Mouse (Mus musculus): Measurements from ENCODE around the gene Tha1. TPM values are rescaled to one million over a fixed set of nuclear protein-coding genes. Genes with fewer than 3 reads are reported as not detected.

Tha1 gene
- polyA plus RNA-seq, 2 experiments from 2014 or later: 8.5 to 10.0 TPM

DNA sequence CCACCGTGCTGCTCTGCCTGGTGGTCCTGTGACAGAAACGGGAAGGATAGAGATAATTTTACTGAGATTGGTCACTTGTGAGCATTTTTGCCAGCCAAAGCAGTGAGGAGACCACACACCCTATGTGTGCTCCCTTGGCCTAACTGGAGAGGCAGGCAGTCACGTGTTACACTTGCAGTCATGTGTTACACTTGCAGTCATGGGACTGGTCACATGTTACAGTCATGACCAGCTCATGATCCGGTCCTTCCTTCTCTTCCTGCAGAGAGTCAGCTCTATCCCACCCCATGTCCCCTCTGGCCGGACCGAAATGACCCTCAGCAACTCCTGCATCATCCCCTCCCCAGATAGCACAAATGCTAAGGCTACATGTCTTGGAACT lies 7.7 kb upstream of the Tha1 start:
- no peak for ATAC-seq

DNA sequence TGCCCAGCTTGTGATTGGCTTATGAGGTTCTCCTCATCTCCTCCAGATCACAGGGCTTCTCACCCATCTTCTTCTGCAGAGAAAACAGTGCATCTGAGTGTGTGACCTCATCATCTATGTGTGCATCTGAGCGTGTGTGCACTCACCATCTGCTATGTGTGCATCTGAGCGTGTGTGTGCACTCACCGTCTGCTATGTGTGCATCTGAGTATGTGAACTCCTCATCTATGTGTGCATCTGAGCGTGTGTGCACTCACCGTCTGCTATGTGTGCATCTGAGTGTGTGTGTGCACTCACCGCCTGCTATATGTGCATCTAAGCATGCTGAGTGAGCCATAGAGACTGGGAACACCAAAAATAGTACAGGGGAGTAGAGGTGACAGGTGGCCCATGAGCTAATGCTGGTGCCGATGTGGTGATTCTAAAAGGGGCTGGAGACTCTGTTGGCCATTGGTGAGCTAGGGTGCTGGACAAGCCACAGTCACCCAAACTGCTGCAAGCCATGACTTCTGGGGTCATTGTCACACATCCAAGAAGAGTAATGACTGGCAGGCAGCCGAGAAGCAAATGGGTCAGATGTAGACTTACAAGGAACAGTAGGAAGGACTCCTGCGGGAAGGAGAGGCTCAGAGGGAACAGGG lies 7.2 kb upstream of the Tha1 start:
- no peak for ATAC-seq

DNA sequence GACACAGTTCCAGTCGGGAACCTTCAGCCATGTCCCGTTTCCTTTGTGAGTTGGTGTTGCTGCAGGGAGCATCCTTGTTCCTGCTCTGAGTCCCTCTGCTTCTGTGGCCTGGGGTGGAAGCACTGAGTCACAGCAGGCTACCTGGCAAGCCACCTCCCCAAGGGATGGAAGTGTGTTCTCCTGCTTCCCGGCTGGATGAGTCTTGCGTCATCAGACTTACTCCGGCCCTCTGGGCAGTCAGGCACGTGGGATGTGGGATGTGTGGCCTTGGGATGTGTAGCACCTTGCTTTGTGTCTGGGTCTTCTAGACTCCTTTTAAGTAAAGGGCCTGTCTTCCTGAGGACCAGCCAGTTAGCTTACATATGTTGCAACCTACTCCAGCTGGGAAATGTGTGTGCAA lies 6.4 kb upstream of the Tha1 start:
- ATAC-seq: no peak

DNA sequence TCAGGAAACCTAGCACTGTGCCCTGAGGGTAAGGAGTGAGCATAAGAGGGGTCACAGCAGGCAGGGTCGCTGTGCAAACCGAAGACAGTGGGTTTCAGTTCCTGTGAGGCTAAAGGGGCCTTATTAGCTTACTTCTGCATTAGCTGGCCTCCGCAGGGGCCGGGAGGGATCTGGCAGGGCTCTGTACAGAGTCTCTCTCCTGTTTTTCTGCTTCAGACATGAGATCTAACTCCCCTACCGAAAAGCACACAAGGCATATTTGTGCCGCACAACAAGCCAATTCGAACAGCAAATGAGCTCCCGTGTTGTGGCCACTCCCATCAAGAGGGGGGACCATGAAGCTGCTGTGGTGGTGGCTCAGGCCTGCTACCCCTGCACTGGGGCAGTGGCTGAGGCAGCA lies 5.6 kb upstream of the Tha1 start:
- ATAC-seq: no peak

DNA sequence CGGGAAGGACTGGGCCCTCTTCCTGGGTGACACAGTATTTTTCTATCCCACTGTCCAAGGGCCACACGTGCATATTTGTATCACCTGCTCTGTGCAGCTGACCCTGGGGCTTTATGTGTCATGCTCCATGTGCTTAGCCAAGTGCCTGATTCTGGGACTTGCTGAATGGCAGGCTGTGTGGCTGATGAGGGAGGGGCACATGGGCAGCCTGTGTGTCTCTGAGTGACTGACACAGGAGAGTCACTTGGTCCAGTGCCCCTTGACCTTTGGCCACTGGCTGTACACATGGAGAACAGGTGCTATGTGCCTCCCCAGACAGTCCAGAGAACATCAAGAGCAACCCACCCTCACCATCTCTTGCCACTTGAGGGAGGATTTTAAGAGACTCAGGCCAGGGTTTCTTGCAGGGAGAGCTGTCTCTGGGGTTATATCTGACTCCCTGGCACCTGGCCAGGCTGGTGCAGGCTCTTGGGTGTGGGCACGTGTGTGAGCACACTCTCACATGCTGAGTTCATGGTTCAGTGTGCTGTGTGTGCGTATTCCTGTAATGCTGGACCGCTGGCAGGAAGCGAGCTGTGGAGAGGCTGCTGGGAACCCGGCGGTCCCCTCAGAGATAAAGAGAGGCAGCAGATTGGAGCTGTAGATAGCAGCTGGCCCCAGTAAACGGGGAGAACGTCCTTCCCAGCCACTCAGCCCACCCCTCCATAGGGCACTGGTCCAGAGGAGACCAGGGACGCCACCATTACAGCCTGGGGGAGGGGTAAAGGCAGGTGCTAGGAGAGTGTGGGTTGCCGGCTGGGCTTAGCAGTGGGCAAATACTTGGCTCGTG lies 4.8 kb upstream of the Tha1 start:
- ATAC-seq: peak; percentile 92

DNA sequence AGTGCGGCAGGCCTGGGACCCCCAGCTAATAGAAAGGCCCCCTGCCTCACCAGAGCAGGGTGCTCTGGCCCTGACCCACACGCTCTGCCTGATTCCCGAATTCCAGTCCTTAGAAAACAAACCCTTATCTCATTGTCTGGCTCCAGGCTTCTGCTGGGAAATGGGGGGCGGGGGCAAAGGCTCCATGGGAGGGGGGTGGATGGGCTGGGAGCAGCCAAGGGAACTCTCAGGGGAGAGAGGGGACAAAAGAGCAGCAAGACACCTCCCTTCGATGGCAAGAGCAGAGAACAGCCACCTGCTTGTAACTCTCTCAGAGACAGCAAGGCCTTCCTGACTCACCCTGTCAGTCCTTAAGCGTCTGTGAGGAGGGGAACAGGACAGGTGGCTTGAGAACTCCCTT lies 2.4 kb upstream of the Tha1 start:
- ATAC-seq: no peak

DNA sequence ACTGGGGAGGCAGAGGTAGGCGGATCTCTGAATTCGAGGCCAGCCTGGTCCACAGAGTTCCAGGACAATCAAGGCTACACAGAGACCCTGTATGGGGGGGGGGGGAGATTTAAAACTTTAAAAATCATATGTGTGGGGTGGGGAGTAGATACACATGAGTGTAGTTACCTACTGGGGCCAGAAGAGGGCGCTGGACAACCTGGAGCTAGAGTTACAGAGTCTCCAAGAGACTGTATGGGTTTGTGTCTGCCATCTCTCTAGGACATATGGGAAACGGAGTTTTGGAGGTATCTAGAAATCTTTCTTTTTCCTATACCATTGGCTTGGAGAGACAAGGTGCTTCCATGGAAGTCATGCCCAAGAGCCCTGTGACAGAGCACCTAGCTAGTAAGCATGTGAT lies 1.1 kb upstream of the Tha1 start:
- ATAC-seq: no peak

DNA sequence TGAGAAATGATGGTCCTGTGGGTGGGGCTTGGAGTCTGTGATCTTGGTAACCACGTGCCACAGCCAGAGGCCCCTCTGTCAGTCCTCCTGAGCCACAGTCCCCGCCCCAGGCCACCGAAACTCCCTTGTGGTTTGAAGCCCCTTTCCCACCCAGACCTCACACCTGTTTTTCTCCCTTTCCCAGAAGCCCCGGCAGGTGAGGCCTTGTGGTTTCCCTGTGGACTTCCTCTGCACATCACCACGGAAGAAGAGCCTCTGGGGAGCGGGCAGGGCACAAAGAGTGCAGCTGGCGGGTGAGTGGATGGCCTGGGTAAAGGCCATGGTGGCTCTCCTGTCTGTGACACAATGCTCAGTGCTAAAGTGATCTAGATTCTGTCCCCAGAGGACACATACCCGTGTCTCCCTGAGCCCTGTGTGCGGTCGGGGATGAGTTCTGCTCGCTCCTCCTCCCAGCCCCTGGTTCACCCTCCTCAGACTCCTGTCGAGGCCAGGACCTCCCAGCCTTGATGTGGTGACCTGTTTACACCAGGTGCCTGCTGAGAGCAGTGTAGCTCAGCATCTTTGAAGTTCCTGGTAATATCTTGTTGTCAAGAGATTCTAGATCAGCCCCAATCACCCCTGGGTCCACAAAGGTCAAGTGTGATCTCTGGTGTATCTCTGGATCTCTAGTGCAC lies 1.2 kb downstream of the Tha1 start:
- peak; percentile 76 for ATAC-seq

DNA sequence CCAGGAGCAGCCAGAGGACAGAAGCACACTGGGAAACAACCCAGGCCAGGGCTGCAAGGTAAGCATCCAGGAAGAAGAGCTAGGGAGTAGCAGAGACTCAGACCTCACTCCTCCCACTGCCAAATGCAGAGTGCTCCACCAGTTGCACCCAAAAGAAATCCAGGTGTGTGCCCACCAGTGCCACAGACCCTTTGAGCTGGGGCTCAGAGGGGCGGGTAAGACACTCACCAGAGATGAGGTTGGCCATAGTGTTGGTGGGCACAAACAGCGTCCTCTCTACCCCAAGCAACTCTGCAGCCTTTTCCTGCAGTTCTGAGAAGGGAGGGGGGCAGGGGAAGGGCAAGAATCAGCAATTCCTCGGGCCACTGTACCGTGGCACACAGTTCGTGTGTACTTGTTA lies 1.9 kb downstream of the Tha1 start:
- no peak for ATAC-seq

DNA sequence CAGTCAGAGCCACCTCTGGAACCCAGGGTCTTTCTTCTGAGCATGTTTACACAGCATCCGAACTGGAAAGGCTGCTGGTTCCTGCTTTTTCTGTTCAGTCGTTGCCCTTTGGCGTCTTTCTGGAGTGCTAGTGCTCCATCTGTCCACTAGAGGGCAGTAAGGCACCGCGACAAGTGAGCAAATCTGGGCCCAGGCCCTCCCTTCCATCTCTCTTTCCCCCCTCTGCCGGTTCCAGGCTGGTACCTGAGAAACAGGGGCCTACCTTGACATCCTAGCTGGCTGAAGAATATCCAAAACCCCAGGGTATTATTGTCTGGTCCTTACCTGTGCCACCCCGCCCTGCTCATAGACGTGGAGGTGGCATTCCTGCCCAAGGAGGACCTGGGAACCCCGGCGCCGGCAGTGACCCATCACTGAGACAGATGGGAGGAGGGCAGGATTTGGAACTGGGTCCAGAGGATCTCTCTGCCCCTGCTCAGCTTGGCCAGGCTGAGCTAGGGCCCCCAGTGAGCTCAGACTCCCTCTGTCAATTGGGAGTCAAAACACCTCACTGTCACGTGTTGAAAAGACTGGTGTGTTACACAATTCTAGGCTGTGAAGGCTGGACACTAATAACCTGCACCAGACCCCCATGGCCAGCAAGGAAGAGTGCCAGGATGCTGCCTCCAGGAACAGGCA lies 2.5 kb downstream of the Tha1 start:
- peak; percentile 36 for ATAC-seq

DNA sequence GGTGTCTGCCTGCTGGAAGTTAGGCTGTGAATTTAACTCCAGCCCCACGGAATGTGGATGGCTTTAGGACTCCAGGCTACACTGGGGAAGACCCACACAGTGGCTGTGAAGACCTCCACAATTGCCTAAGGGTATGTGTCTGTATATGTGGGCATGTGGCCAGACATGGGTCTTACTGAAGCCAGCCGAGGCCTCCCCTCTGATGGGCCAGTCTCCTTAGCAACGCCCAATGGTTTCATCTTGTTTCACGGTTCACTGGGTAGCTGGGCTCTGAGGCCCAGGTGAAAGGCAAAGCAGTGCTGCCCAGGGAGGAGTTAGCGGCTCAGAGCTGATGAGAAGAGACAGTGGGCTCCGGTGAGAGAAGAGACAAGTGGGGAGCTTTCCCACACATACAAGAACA lies 7.3 kb downstream of the Tha1 start:
- no peak for ATAC-seq

DNA sequence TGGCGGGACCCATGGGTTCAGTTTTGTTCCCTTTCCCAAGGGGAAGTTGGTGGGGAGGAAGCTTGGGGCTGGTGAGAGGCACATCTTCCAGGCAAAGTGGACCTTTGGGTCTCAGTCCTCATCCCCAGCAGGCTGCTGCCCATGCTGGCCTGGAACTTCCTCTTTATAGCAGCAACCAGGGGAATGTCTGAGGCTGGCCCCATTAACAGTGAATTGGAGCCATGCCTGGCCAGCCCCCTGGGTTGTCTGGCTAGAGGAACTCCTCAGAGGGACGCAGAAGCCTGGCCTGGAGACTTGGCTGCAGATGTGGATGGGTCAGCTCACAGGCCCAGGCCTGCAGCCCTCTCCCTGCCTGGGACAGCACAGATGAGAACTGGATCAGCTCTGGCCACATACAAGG lies 8.5 kb downstream of the Tha1 start:
- ATAC-seq: no peak

DNA sequence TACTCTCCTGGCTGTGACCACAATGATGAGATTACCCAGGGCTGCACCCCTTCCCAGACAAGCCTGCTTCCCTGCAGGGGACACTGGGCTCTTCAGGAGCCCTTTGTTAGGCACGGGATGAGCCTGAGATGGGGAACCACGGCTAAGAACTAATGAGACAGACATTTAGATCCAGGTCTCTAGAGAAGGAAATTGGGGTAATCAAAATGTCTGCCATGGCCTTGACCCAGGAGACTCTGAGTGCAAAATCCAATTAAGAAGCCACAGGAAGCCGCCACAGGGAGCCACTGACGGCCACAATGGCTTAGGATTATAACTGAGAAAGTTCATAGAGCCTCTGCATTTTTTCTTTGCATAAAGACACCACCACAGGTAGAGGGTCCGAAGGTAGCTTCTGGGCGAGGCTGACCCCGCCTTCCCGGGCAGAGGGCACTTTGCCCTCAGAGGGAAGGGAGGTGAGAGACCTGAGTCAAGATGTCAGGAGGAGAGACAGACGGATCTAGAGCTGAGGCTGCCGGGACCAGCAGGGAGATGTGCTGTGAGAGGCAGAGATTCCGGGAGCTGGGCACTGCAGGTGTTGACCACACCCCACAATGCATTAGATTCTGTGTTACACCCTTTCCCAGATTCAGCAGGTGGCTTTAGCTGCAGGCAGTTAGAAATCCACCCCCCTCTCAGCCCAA lies 10.0 kb downstream of the Tha1 start:
- ATAC-seq: no peak

DNA sequence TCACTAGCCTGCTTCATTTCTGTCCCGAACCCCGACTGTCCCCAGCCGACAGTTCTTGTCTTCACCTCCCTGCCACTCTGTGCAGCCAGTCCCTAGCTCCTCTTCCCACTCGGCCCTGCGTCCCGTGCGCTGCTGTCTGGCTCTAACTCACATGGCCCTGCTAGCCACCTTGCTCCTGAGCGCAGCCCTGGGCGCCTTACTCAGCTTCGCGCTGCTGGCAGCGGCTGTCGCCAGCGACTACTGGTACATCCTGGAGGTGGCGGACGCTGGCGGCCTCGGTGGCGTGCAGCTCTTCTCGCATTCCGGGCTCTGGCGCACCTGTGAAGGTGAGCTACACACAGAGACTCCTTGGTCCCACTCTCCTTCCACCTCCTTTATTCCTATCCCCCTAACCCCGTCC lies 12.7 kb downstream of the Tha1 start, which contains the start of gene Tmem235:
Tmem235 (plus strand) TSS at position 152 of the 400 bp plus-strand sequence.
- ATAC-seq: no peak

DNA sequence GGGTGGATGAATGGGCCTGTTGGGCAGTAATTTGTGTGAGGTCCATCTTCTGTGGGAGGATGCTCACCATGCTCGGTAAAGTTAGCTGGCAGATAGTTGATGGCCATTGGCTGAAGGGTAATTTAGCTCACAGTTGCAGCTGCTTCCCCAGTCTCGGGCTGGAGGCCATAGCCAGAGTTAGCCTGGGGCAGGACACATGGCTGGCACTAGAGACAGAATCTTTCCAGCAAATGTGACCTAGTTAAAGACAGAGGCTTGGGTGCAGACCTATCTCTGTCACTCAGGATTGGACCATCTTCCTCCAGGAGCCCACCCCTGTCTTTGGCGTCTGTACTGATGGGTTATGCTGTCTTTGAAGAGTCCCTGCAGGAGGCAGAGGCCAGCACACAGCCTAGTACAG lies 14.9 kb downstream of the Tha1 start:
- ATAC-seq: no peak

DNA sequence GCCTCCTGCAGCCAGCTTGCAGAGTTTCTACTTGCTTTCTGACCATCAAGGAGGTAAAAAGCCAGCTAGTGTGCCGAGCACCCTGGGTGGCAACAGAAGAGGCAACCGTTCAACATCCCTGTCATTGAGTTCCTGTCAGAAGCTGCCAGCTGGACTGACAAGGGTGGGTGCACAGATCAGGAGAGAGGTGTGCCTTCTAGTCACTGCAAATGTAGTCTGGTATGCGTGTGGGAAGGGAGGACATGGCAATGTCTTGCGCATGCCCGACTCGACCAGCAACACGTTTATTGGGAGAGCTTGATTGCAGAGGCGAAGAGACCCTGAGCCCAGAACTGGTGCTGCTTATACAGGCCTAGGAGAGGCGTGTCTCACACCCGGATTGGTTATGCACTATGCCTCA lies 15.8 kb downstream of the Tha1 start:
- ATAC-seq: no peak

DNA sequence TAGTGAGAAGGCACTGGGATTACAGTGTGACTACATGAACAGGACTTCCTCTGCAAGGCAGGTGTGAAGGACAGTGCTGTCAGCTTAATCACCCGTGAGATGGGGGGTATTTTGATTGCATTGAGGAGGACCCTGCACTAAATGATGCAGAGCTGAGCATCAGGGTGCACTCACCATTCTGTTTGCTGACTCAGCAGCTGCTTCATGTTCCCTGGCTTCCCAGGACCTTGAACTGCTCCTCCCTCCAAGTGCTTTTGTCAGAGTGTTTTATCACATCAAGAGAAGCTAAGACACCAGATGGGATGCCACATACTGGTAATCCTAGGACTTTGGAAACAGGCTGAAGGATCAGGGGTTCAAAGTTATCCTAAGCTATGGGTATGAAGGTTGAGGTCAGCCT lies 17.3 kb downstream of the Tha1 start:
- ATAC-seq: no peak

DNA sequence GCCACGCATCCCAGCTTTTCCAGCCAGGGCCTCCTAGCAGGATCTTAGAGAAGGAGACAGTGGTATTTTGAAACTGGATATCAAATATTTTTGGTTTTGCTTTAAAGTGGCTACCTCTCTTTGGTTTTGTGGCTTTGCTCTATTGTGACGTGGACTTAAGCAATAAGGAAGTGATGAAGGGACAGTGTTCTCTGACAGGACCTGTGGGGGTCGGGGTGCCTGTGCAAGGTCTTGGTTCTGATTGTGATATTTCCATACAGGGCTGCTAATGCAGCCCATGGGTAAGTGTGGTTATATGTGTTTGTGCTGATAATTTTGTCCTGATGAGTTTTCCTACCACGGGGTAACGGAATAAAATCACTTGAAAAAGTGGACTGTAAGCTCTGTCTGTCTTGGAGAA lies 17.9 kb downstream of the Tha1 start:
- ATAC-seq: no peak

DNA sequence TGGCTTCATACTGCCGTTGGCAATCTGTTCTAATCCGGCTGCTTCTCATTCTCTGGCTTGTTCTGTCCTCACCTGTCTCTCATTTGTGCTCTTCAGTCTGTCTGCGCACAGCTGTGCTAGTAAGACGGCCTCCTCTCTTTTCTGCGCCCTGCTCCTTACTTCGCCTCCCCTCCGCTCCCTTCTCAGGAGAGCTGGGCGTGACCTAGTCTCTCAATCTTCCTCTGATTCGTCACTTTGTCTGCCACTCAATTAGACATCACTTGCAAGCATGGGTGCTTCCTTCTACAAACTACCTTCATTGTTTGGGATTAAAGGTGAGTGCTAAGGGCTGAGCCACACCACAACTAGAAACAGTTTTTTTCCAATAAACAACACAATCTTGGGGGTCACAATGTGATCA lies 19.0 kb downstream of the Tha1 start:
- ATAC-seq: no peak

DNA sequence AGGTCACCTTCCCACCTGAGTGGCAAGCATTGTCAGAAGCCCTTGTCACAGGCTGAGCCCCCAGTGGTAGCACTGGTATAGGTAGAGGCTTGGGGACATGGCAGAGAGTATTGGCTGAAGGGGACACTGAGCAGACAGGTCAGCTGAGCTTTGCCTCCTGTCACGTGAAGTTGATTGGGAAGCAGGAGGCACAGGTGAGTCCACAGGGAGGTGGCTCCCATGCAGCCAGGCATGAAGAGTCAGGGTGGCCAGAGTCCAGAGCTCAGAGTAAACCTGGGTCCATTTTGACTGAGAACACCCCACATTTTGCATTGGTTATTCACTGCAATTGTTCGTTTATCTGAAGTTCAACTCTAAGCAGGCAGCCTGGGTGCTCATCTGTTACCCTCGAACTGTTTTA lies 20.4 kb downstream of the Tha1 start:
- no peak for ATAC-seq

DNA sequence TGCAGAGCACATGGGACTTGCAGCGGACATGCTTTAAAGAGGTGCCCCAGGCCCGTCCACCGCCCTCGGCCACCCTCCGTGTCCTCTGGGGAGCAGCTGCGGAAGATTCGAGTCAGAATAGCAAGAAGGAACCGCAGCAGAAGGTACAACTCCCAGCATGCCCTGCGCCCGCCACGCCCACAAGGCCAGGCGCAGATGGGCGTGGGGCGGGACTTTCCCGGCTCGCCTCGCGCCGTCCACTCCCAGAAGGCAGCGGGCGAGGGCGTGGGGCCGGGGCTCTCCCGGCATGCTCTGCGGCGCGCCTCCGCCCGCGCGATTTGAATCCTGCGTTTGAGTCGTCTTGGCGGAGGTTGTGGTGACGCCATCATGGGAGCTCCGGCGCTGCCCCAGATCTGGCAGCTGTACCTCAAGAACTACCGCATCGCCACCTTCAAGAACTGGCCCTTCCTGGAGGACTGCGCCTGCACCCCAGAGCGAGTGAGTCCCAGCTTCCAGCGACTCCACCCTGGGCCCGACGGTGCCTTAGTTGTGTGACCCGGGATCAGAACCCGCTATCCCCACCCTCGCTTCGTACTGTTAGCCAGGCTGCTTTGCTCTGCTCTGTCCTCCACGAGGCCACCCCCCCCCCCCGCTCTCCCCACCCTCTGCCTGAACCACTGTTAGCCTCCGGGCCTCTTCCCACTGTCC lies 24.2 kb downstream of the Tha1 start, which contains the start of gene Birc5:
Birc5 (plus strand) TSS at position 267 of the 687 bp plus-strand sequence.
- ATAC-seq: peak; percentile 91
